Mouse (Mus musculus): ENCODE results near the gene Dlx2. TPM values are rescaled to one million over a fixed set of nuclear protein-coding genes. Genes with fewer than 3 reads are reported as not detected.
A peak's percentile ranks its signal among the peaks of the same experiment; 100 is the strongest.

Dlx2 gene
- polyA plus RNA-seq, 3 experiments from 2014 or later, result not detected

GRCm38 (mm10) chr2:71540611-71541417, 5.7 kb downstream of the Dlx2 start:
- no peak for ATAC-seq

GRCm38 (mm10) chr2:71534242-71535052, 12.1 kb downstream of the Dlx2 start:
- ATAC-seq, result no peak

- ATAC-seq, result no peak
Observed at GRCm38 (mm10) chr2:71533094-71533493, 13.5 kb downstream of the Dlx2 start.

DNA sequence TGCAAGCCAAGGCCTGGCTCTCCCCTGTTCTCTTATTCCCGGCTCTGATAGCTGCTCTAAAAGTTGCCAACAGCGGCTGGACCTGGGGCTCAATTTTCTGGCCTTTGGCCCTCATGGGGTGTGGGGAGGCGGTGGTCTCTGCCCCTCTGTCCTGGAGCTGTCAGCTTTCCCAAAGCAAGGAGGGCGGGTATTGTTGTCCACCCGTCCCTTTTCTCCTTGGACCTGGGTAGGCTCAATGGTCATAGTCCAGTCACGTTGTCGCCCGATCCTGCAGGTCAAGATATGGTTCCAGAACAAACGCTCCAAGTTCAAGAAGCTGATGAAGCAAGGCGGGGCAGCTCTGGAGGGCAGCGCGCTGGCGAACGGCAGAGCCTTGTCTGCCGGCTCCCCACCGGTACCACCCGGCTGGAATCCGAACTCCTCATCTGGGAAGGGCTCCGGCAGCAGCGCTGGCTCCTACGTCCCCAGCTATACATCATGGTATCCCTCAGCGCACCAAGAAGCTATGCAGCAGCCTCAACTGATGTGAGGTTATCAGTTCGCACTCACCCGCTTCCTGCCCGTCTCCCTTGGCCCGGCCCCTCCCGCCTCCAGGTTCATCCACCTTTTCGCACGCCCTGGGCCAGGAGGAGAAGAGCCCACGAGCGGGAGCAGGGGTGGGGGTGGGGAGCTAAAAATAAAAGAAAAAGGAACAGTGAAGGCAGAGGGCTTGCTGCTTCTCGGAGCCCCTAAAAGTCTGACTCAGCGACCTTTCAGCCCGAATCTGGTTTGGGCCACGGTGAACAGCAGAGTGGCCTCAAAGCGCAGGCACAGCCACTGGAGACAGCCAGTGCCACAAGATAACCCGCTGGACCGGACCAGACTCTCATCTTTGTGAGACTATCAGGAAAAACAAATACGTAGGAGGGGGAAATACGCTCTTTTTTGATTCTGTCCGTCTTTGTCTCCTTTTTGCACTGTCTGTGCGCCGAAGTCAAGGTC, 14.3 kb downstream of the Dlx2 start:
- no peak for ATAC-seq

- no peak for ATAC-seq
Observed at GRCm38 (mm10) chr2:71531124-71531590, 15.4 kb downstream of the Dlx2 start.

DNA sequence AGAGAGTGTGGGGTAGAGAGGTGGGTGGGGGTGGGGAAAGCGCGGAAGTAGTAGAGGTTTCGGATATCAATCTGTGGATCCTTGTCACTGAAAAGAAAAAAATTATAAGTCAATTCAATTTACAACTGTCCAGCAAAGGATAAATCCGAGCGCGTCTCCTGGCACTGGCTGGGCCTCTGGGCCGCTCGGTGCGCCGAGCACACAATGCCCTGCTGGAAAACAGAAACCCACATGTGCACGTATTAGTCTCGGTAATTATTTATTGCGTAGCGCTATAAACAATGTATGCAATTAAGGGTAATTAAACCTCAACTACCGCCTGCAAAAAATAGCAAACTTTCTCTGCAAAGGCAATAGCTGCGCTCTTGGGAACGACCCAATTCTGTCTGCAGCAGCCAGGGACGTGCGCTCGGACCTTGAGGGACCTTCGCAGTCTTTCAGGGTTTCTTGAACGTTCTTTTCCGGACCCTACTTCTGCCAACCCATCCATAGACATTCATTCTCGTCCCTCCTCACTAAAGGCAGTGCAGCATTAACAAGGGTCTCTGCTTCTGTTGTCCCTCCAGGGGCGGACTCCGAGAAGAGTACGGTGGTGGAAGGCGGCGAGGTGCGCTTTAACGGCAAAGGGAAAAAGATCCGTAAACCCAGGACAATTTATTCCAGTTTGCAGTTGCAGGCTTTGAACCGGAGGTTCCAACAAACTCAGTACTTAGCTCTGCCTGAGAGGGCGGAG, 16.0 kb downstream of the Dlx2 start:
- no peak for ATAC-seq

DNA sequence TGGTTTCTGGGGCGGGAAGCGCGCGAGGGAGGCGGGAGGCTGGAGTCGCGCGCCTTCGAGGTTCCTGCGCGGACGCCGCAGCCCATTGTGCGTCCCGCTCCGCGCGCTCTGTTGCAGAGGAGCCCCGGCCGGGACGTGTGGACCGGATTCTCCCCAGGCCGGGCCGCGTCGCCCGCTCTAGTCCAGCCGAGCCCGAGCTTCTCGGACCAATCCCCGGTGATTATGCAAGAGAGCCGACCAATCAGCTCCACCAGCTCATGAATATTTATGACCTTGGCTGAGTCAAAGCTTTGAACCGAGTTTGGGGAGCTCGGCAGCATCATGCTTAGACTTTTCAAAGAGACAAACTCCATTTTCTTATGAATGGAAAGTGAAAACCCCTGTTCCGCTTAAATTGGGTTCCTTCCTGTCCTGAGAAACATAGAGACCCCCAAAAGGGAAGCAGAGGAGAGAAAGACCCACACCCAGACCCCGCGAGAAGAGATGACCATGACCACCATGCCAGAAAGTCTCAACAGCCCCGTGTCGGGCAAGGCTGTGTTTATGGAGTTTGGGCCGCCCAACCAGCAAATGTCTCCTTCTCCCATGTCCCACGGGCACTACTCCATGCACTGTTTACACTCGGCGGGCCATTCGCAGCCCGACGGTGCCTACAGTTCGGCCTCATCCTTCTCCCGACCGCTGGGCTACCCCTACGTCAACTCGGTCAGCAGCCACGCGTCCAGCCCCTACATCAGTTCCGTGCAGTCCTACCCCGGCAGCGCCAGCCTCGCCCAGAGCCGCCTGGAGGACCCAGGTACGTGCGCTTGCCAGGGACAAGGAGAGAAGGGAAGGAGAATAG, 16.8 kb downstream of the Dlx2 start:
- peak; percentile 55 for ATAC-seq

DNA sequence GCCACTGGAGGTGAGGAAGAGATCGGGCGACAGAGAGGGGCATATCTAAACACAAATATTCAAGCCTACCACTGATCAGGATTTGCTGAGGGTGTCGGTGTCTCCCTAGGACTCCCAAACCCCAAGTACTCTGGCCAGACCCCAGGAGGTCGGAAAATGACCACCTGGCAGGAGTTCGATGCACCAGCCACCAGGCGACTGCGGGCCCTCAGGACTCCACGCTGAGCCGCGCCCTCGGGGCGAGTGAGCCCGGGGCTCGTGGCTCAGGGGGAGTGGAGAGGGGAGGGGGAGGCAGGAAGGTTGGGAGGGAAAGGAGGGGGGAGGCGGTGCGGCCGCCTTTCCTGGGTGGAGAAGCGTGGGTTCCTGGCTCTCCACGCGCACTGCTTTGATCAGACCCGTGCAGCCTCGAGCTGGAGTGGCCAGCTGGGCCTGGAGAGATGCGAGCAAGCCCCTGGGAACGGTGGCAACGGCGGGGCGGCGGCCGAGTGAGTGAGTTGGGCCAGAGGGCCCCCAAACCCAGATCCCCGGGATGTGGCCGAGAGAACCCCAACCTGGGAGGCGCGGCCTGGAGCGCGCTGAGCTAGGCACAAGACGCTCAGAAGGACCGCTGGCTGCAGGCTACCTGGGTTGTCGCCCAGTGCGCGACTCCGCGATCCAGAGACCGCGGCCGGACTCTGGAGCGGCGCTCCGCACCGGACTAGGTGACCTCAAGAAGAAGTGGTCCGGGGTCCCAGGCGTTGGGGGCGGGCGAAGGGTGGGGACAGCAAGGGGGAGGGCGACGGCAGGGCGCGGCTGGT, 17.6 kb downstream of the Dlx2 start:
- ATAC-seq, result no peak

- no peak for ATAC-seq
Observed at GRCm38 (mm10) chr2:71528014-71528713, 18.4 kb downstream of the Dlx2 start, which contains the start of gene Dlx1. Gene Dlx1 (plus strand): TSS chr2:71528113.

DNA sequence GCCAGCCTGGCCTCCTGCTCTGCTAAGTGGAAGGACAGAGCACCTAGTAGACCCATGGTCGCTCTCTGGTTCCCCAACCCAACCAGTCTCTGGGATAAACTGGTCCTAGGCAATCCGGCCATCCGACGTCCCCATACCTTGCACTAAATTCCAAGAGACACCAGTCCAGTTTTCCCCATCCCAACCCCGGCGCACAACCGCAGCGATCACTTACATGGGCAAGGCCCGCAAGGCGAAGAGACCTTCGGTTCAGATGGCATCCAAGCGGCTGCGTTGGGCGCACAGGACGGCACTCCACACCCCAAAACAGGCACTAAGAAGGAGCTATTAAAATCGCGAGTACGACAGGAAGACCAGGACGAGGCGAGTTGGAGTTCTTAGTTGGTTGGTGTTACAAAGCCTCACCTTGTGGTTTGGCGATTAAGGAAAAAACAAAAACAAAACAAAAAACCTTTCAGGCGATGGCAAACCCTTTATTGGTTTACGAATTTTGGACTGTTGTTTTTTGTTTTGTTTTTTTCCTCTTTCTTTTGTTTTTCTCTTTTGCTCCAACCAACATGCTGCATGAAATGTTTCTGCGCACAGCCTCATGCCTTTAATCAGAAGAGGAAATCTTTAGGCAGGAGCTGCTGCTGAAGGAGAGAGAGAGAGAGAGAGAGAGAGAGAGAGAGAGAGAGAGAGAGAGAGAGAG, 19.1 kb downstream of the Dlx2 start:
- no peak for ATAC-seq

GRCm38 (mm10) chr2:71526595-71527322, 19.8 kb downstream of the Dlx2 start:
- ATAC-seq, result no peak

DNA sequence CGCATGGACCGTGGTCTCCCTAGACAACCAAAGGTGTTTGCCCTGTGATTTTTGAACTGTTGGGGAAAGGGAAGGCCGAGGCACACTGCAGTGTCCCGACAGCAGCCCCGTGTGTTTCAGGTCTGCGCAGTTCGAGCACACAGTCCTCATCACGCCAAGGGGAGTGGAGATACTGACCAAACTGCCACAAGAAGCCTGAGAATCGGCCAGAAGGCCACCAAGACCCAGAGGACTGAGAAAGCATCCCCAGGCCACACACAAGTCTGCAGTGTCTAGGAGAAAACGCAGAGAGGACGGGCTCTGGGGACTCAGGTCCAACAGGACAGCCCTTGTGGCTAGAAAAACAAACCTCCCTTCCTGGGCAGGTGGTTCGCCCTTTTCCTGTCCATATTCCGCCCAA, 21.8 kb downstream of the Dlx2 start:
- ATAC-seq, result no peak

DNA sequence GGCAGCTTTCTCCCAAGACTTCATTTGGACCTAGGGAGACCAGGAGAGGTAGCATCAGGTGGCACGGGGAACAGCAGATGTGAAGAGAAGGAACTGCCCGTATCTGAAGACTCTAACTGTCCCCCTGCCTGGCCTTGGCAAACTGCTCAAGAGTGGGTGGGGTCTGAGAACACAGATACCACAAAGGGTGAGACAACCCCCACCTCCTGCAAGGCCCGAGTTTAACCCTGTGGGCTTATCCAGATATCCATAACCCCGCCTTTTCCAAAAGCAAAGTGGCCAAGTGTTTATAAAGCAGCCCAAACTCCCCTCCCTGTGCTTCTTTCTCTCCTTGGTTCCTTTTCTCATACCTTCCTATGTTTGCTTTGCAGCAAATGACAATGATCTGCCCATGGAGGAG, 23.1 kb downstream of the Dlx2 start:
- ATAC-seq, result no peak

DNA sequence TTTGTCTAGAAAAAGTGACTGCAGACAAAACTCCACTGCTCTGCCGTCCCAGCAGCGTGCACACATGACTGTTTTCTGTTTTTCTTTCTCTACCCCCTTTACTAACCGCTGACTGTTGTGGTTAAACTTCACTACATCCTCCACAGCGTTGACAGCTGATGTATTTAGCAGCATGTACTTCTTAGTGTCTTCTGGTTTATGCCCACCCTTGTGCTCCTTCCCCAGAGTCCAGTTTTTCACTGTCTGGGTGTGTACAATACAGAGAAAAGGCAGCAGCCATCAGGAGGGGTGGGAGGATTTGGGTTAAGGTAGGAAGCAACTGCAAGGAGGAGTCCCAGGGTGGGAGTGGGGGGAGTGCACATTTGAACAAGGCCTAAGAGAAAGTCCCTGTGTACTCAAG, 23.7 kb downstream of the Dlx2 start:
- ATAC-seq, result no peak

- no peak for ATAC-seq
Observed at GRCm38 (mm10) chr2:71517466-71518099, 29.0 kb downstream of the Dlx2 start.

GRCm38 (mm10) chr2:71516995-71517394, 29.6 kb downstream of the Dlx2 start:
- ATAC-seq, result no peak

GRCm38 (mm10) chr2:71512326-71512725, 34.2 kb downstream of the Dlx2 start:
- ATAC-seq, result no peak
